8 mouse cellular contexts compared by ENCODE assay signal in the genomic region with DNA sequence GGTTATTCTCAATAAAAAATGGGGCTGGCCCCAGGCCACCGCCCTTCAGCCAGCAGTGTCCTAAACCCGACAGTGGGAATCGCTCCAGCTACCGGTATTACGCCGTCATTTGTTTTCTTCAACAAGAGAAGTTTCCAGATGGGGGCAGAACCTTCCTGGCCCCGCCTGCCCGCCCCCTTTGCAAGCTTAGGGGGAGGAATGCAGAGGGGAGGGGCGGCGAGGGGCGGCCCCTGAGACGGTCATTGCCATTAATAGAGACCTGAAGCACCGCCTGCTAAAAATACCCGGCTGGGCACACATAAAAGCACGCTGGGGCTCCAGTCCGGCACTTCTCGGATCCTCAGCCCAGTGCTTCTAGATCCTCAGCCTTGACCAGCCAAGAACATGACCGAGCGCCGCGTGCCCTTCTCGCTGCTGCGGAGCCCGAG. TPM values are rescaled to one million over a fixed set of nuclear protein-coding genes. Genes with fewer than 3 reads are reported as not detected.
DNase-seq lines count a peak whose midpoint lies in the region; TF ChIP-seq lines count a peak whose summit lies in the region.

A gene (plus strand): TSS at position 245 of the 428 bp plus-strand sequence.

- TF ChIP-seq CTCF in lung, adult 2 months (IDR thresholded peaks at IDR 0.05; ENCODE audit: insufficient read depth, low read length), result no peak

- H3K4me3 ChIP-seq in embryonic facial prominence, embryonic 10.5 days, result peak within 1 kb of the TSS; percentile 52
- peak within 1 kb of the TSS; percentile 73 for H3K4me3 ChIP-seq in lung, adult 2 months (replicated peaks; ENCODE audit: extremely low read depth, low read depth, low read length)

- peaks cover 71% of the 10 kb centered on the region for H3K27me3 ChIP-seq in embryonic facial prominence, embryonic 10.5 days (replicated peaks; ENCODE audit: low read depth, poor library complexity, severe bottlenecking)

- H3K9me3 ChIP-seq in embryonic facial prominence, embryonic 10.5 days, result no peaks in the 10 kb centered on the region

- DNase-seq in layer of hippocampus, postnatal 36 days, result no peak
- no peak for DNase-seq in layer of hippocampus, adult 9-11 months
- DNase-seq in embryonic facial prominence, embryonic 10.5 days (ENCODE audit: low spot score), result peak; percentile 72
- peak; percentile 96 for DNase-seq in heart, adult 8-10 months (ENCODE audit: low spot score)
- peak; percentile 86 to 87 for DNase-seq in kidney, adult 8-10 months
- peak; percentile 89 for DNase-seq in lung, adult 2 months
- DNase-seq in retina, embryonic 14.5 days (ENCODE audit: low spot score), result peak; percentile 40
- DNase-seq in right cerebral cortex, adult 18-20 months, result no peak

- TF ChIP-seq POLR2A in lung, adult 2 months (IDR thresholded peaks at IDR 0.05; ENCODE audit: borderline replicate concordance, extremely low read depth, low read depth, low read length), result peak; percentile 86

- H3K4me1 ChIP-seq in embryonic facial prominence, embryonic 10.5 days, result peaks cover 21% of the 10 kb centered on the region
- no peaks in the 10 kb centered on the region for H3K4me1 ChIP-seq in lung, adult 2 months (ENCODE audit: control insufficient read depth, insufficient read depth, low read length)

- 3% methylated on average over 24 of the region's 24 CpGs for WGBS in embryonic facial prominence, embryonic 10.5 days
- WGBS in lung, adult 2 months, result under 1% methylated on average over 24 of the region's 24 CpGs

- no peaks in the 10 kb centered on the region for H3K36me3 ChIP-seq in embryonic facial prominence, embryonic 10.5 days (replicated peaks)

- 0 out of 2 replicates have a peak within 1 kb of the TSS, but pooled peaks have one; percentile 44 for H3K27ac ChIP-seq in embryonic facial prominence, embryonic 10.5 days (replicated peaks)

RNA-seq across cellular contexts. Expression of the gene that starts here (rescaled TPM):
- total RNA-seq in layer of hippocampus, postnatal 36 days (2021), result 10 to 100 TPM; 19.2 to 28.1 TPM
- 24.0 and 24.4 TPM in 2 replicates for polyA plus RNA-seq in embryonic facial prominence, embryonic 10.5 days (2016; fragmentation: Nextera tagmentation; extraction: Ambion mirVana)
- total RNA-seq in heart, adult 8-10 months (2022), result 100 to 1,000 TPM; 312 to 583 (median 421) TPM
- 541 and 589 TPM in 2 replicates for polyA plus RNA-seq in lung, adult 2 months (2012; rRNA removed)

Comparison
In these comparisons a context has a peak if more than half of its experiments do, and no peak if none do; other contexts are left out.
1. RNA of the gene that starts here (total RNA-seq): 312 to 583 TPM in heart, adult 8-10 months; 19.2 to 28.1 TPM in layer of hippocampus, postnatal 36 days; every median in the first group is over 10 times any median in the second.
2. RNA of the gene that starts here (polyA plus RNA-seq): 541 to 589 TPM in lung, adult 2 months; 24.0 to 24.4 TPM in embryonic facial prominence, embryonic 10.5 days; every median in the first group is over 10 times any median in the second.
3. DNase-seq: peak in embryonic facial prominence, embryonic 10.5 days (single experiment), heart, adult 8-10 months (single experiment), kidney, adult 8-10 months (2 of 2), lung, adult 2 months (single experiment) and retina, embryonic 14.5 days (single experiment); none in layer of hippocampus, postnatal 36 days (0 of 2), layer of hippocampus, adult 9-11 months (single experiment) and right cerebral cortex, adult 18-20 months (single experiment).